Mouse (Mus musculus) cerebellum, adult 2 months (tissue): ENCODE measurements at regions not wholly inside any gene's neighbourhood (a gene's known extent, or its start where the extent isn't known, plus 50 kb on each side); places are given as distances from the start of the nearest gene placed in this dataset.

Experiments
- DNase-seq, 2 experiments: peaks; one replicate each; pipeline ENCODE4 v3.0.0; 2021
- H3K27ac ChIP-seq: fragments of 200-500 bp; 2 replicates; pipeline ENCODE4 v1.5.1; 2012; ENCODE audit warnings: low read length, control low read depth, inconsistent platforms; ENCODE audit not compliant: insufficient read depth
- H3K27me3 ChIP-seq: fragments of 200-500 bp; 2 replicates; pipeline ENCODE4 v1.6.1; 2012; ENCODE audit warnings: inconsistent platforms, mild to moderate bottlenecking, low read length, moderate library complexity; ENCODE audit not compliant: control insufficient read depth, insufficient read depth
- H3K4me1 ChIP-seq: fragments of 200-500 bp; 2 replicates; pipeline ENCODE4 v1.6.1; 2011; ENCODE audit warnings: low read length; ENCODE audit not compliant: control insufficient read depth, insufficient read depth
- H3K4me3 ChIP-seq: fragments of 200-500 bp; replicated peaks from 2 replicates; pipeline ENCODE3; 2011; ENCODE audit warnings: mild to moderate bottlenecking, low read depth, low read length, control low read depth; ENCODE audit not compliant: insufficient read depth
- CTCF ChIP-seq: fragments of 200-500 bp; IDR thresholded peaks from 2 replicates; pipeline ENCODE4 v1.5.1; 2011; ENCODE audit warnings: low read depth, mild to moderate bottlenecking, control low read depth, low read length, moderate library complexity, borderline replicate concordance; ENCODE audit not compliant: insufficient read depth
- POLR2A ChIP-seq: fragments of 200-500 bp; IDR thresholded peaks from 2 replicates; pipeline ENCODE4 v1.6.1; 2011; ENCODE audit warnings: low read length, control low read depth, borderline replicate concordance; ENCODE audit not compliant: insufficient read depth
- WGBS: fragments of 180-500 bp; shearing (Covaris S2); methylation state at CpG from one replicate; pipeline ENCODE4 v1.1.7; 2018; 5-methylcytosine and 5-hydroxymethylcytosine counted together

DNA sequence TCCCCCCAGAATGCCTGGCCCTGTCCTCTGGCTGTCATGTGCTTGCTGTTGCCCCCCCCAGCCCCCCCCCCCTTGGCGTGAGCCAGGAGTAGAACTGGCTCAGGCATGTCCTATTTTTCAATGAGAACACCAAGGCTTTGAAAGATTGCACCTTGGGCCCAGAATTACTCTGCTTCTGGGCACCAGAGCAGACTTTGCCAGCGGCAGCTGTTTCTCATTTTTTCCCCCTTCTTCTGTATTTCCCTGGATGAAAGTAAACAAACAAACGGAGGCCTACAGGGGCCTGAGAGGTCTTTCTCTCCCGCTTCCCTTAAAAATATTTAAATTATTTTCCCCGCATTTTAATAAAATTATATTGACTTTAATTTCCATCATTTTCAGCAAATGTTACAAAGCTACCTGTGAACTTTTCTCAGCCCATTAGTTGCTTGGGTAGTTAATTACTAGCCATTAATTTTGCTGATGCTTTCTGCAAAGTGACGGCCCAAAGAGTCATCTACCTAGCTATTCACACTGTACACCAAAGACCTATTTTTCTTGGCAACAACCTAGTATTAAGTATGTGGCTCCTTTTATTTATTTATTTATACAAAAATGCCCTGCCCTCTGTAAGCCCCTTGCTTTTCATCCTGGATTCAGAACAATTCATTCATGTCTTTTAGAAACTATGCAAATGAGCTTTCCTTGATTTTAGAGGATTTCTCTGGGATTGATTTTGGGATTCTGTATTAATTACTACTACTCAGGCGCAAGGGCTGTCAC, 496.2 kb upstream of the Fam160b2 start:
- DNase-seq = no peak
- no peak for TF ChIP-seq POLR2A
- TF ChIP-seq CTCF = no peak
- Histone ChIP-seq H3K27ac (no peak overlapping the region), H3K27me3 (no peaks in the 10 kb centered on the region), H3K4me3 (no peak overlapping the region), H3K4me1 (peaks cover 5% of the 10 kb centered on the region)
- WGBS = 80% methylated on average over 7 of the region's 7 CpGs

DNA sequence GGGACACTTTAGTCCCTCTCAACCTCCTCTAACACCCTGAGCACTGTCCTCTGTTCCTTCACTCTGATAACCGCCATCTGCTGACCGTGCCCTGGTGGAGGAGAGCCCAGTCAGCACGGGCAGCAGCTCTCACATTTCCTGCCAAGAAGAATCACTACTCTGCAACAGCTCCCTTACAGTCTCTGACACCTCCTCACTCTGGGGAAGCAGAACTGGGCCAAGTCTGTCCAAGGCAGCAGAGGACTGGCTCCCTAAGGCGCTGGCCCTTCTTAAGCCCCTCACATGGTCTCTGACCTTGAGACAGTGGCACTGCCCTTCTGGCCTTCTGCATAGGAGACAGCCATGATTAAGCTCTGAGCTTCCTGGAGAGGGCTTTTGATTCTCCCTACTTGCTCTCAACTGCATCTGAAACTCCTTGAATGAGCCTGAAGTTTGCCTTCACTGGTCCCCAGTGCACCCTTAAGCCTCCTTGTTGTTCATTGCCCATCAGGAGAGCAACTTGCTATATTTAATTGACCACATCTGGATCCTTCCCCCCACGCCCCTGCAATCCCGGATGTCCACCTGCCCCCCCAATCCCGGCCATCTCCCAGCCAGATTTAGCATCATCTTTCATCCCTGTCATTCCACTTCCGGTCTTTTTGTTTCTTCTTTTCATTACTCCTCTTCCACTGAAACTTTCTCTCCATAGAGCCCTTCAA, 493.1 kb upstream of the Fam160b2 start:
- peaks cover 5% of the 10 kb centered on the region for H3K4me1 ChIP-seq
- TF ChIP-seq CTCF (0 out of 2 replicates have a peak, but pooled peaks have one; percentile 13), POLR2A (no peak)
- WGBS = 29% methylated on average over 8 of the region's 8 CpGs
- H3K4me3 ChIP-seq = no peak overlapping the region
- peak; percentile 56 to 76 for DNase-seq
- no peaks in the 10 kb centered on the region for H3K27me3 ChIP-seq
- no peak overlapping the region for H3K27ac ChIP-seq

GRCm38 (mm10) chr14:71085721-71086120, 486.1 kb upstream of the Fam160b2 start:
- Histone ChIP-seq H3K27ac (no peak overlapping the region), H3K4me3 (no peak overlapping the region), H3K27me3 (no peaks in the 10 kb centered on the region), H3K4me1 (no peaks in the 10 kb centered on the region)
- TF ChIP-seq CTCF (no peak), POLR2A (no peak)
- WGBS = 90% methylated on average over 3 of the region's 3 CpGs
- DNase-seq = no peak

DNA sequence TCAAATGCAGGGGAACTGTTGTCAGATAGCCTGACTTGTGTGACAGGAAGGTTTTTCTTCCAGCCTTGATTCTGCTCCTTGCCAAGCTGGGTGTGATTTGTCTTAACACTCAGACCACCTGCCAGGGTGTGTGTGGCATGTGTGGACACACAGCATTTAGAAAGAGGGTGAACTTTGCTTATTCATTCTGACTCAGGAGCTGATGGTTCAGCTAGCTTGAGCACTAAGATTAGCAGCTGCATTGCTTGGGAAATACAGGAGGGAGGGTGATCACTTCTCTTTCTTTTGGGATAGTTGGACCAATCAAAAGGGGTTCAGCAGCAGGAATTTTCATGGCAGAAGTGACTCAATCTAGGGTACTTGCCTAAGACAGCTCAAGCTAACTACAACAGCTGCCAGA, 482.7 kb upstream of the Fam160b2 start:
- TF ChIP-seq POLR2A = no peak
- TF ChIP-seq CTCF = no peak
- Histone ChIP-seq H3K27me3 (no peaks in the 10 kb centered on the region), H3K4me1 (no peaks in the 10 kb centered on the region), H3K4me3 (no peak overlapping the region), H3K27ac (no peak overlapping the region)
- DNase-seq = no peak

DNA sequence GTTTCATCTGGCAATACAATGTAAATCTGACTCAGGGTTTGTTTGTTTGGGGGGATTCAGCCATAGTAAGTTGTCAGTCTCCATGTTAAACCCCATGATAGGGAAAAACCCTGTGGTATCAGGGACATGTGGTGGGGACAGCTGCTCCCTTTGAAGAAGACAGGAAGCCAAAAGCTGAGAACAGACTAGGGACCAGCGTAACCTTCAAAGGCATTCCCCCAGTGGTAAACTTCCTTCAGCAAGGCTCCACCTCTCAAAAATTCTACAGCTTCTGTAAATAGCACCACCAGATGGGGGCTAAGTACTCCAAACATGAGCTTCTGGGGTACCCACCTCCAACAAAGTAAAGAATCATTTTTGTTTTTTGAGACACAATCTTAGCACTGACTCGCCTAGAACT, 476.0 kb upstream of the Fam160b2 start:
- no peaks in the 10 kb centered on the region for H3K4me1 ChIP-seq
- no peak for DNase-seq
- no peak overlapping the region for H3K4me3 ChIP-seq
- WGBS = 95% methylated on average over 2 of the region's 2 CpGs
- no peak for TF ChIP-seq CTCF
- no peak for TF ChIP-seq POLR2A
- H3K27me3 ChIP-seq = no peaks in the 10 kb centered on the region
- H3K27ac ChIP-seq = no peak overlapping the region

GRCm38 (mm10) chr14:71074019-71074418, 474.4 kb upstream of the Fam160b2 start:
- Histone ChIP-seq H3K27me3 (no peaks in the 10 kb centered on the region), H3K27ac (no peak overlapping the region), H3K4me1 (no peaks in the 10 kb centered on the region), H3K4me3 (no peak overlapping the region)
- DNase-seq = no peak
- no peak for TF ChIP-seq POLR2A
- TF ChIP-seq CTCF = no peak

DNA sequence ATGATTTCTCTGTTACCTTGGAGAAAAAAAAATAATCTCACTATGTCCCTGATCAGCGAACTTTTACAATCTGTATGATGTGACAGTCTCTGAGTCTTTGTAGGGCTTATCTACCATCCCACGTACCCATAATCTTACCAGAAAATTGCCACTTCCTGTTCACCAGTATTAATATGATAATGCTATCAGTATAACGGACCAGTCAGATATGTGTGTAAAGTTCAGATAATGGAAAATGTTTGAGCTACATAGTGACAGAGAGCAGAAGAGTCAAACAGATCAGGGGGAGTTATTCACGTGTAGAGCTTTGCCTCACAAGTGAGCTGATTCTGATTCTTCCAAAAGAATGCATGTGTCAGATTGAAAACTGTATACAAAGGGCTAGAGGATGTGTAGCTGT, 466.0 kb upstream of the Fam160b2 start:
- WGBS = 93% methylated on average over 4 of the region's 4 CpGs
- no peak overlapping the region for H3K4me3 ChIP-seq
- H3K4me1 ChIP-seq = no peaks in the 10 kb centered on the region
- TF ChIP-seq POLR2A (no peak), CTCF (no peak)
- H3K27me3 ChIP-seq = no peaks in the 10 kb centered on the region
- H3K27ac ChIP-seq = no peak overlapping the region
- no peak for DNase-seq

DNA sequence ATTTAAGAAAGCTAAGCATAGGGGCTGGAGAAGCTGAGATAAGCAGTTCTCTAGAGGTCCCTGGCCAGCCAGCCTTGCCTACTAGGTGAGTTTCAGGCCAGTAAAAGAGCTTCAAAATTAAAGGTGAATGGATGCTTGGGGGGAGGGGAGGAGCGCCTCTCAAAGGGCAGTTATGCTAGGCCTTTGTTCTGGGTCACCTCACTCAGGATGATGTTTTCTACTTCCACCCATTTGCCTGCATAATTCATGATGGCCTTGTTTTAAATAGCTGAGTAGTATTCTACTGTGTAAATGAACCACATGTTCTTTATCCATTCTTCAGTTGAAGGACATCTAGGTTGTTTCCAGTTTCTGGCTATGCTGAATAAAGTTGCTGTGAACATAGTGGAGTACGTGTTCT, 457.0 kb upstream of the Fam160b2 start:
- Histone ChIP-seq H3K27me3 (no peaks in the 10 kb centered on the region), H3K27ac (no peak overlapping the region), H3K4me1 (no peaks in the 10 kb centered on the region), H3K4me3 (no peak overlapping the region)
- TF ChIP-seq CTCF = no peak
- no peak for TF ChIP-seq POLR2A
- 96% methylated on average over 2 of the region's 2 CpGs for WGBS
- no peak for DNase-seq
